Mouse (Mus musculus) urinary bladder, postnatal 4 days (tissue): ENCODE measurements at regions not wholly inside any gene's neighbourhood (a gene's known extent, or its start where the extent isn't known, plus 50 kb on each side); places are given as distances from the start of the nearest gene placed in this dataset.

Experiments
- DNase-seq, 2 experiments: peaks; one replicate each; pipeline ENCODE4 v3.0.0; 2021 to 2022; ENCODE audit warnings: low spot score in 2 of 2

DNA sequence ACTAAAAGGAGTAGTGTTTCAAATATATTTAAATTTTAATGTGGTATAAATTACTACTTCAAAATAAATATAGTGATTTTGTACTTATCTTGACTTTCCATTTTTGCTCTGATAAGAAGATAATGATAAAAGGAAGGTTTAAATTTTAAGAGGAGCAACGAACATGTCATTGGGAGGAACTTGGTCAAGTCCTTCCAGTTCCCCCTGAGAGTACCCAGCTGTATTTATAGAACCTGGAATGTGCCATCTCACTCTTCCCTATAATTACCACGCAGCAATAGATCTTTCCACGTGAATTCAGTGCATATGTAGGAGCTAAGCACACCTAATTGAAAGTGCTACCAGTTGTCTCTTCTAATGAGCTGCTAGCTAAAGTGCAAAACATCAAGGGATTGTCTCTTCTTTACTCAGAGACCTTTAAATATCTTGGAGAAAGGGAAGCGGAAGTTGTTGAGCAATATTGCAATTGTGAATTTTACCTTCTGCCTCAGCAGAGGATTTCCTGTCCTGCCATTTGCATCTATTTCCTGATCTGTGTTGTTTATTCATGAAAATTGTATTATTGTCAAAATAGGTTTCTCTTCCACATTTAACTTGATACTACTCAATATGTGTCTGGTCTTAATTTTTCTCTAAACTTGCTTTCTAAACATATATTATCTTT lies 1243.0 kb upstream of the Zeb2 start:
- no peak for DNase-seq

DNA sequence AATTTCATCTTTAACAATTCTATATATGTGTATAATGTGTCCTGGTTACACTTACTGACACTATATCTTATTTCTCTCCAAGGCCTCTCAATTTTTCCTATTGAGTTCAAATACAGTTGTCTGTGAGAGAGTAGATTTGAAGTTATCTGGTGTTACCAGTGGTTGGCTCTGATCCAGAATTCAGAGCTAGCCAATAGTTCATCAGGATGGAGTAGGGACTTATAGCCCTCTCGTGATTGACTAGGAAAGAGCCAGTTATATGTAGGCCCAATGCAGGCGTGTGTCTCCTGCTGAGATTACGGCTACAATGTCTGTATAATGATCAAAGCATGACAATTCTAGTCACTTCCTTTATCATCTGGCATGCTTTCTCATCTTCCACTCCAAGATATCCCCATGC lies 1241.0 kb upstream of the Zeb2 start:
- DNase-seq, result no peak

DNA sequence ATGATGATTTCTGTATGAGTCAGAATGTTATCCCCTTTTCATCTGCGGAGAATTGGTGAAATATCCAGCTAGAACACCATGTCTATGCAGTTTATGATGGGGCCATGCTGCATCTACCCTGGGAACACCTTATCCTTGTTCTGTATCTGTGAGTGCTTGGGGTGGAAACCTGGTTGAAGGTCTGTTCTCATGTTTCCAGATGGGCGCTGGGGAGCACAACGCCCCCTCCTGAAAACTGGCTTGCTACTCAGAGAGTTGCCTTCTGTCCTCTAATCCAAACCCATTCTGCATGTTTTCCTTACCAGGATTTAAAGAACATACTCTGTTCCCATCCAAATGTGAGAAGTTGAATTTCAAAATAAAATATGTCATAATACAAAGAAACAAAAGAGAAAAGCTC lies 1239.5 kb upstream of the Zeb2 start:
- no peak for DNase-seq

DNA sequence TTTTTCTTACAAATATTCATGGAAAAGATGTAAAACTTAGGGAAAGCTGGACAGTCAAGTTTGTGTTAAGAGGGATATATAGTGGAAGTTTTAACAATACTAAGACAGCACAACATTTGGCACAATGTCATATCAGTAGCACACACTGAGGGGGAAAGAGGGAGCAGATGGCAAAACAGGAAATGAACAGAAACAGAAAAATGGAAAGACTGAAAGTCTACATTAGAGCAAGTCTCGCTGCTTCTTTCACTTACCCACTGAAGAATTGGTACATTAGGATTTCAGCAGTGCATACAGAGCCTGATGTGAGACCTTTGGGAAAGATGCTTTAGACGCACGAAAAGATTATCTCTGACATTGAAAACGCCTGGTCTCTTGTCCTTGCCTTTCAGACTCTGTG lies 1223.5 kb upstream of the Zeb2 start:
- DNase-seq, result no peak

DNA sequence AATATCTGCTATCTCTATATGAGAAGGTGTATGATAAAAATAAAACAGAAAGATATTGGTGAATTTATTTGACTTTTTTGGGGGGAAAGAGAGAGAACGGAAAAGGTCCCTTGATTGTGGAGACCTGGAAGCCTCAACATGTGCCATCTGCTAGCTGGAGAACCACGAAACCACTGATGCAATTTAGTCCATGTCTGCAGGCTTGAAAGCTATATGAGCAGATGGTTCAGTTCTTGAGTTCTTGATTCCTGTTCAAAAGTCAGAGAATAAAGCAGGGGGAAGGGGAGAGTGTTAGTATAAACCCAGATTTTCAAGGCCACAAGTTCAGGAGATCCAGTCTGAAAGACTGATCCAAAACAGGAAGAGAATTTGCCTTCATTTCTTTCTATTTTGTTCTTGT lies 1199.5 kb upstream of the Zeb2 start:
- no peak for DNase-seq

DNA sequence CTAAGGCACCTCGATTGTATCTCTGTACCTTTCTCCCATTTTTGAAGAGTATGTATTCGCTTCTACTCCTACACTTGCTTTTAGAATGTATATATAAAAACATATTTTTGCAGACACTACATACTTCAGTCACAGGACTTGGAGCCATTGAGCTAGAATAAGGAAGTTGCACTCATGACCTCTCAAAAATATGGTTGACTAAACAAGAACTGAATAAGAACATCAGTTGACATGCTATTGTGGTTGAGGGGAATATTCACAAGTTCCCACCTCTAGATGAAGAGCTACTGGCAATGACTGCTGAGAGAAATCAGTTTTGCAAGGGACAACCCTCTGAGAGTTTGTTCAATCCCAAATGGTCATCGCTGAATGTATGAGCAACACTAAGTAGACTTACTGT lies 1198.0 kb upstream of the Zeb2 start:
- DNase-seq, result no peak

DNA sequence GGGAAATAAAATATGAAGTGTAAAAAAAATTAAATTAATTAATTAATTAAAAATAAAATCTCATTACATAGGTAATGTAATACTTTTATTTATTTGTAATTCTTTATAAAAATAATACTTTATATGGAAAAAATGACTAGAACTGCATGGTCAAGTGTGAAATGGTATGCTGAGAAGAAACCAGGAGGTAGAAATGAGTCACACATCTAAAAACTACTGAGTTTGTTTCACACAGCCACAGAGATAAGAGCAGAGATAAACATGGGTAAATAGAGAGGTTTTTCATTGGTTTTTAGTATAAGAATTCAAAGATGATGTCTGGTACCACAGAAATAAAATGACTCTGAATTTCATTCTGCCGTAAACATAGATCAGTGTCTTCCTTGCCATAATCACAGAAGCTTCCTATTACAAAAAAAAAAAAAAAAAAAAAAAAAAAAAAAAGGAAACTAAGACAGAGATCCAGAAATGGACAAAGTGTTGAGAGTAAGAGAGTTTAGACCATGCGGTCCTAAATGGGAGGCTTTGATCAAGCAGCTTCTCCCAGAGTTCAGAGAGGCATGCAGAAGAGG lies 1190.5 kb upstream of the Zeb2 start:
- no peak for DNase-seq

DNA sequence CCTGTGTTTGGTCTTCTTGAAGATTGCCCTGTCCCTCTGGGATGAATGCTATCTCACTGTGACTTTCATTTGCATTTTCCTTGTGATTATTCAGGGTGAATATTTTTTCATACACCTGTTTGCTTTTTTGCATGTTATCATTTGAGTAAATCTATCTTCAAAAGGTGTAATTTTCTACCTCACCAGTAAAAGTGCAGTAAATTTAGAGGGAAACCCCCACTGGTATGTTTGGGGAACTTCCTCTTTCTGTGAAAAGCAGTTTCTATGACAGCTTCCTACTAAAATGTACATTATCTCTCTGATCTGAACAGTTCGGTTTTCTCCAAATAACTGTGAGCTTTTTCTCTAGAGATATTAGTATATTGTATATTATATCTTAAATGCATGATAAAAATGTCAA lies 1185.4 kb upstream of the Zeb2 start:
- DNase-seq, result no peak

DNA sequence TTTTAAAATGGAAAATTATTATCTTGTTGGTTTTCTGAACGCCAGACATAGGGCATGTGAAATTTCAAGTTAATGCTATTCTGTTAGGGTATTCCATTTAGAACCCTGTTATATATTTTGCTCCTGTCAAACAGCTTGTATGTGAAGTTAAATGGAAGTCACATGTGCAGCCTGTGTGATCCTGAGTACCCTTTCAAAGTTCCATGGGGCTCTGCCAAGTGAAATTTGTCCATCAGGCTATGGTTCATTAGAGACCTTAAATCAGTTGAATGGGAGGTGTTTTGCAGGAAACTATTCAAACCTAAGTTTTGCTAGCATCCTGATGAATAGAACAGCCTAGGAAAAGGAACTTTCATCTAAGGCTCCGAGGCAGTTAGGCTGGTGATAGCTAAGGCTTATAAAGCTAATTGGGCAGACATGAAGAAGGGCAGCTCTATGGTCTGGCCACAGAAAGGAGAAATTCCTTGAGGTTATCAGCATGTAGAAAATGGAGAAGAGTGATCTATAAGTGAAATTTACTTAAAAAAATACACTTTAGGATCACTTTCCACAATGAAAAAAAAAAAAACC lies 1180.2 kb upstream of the Zeb2 start:
- DNase-seq, result no peak

DNA sequence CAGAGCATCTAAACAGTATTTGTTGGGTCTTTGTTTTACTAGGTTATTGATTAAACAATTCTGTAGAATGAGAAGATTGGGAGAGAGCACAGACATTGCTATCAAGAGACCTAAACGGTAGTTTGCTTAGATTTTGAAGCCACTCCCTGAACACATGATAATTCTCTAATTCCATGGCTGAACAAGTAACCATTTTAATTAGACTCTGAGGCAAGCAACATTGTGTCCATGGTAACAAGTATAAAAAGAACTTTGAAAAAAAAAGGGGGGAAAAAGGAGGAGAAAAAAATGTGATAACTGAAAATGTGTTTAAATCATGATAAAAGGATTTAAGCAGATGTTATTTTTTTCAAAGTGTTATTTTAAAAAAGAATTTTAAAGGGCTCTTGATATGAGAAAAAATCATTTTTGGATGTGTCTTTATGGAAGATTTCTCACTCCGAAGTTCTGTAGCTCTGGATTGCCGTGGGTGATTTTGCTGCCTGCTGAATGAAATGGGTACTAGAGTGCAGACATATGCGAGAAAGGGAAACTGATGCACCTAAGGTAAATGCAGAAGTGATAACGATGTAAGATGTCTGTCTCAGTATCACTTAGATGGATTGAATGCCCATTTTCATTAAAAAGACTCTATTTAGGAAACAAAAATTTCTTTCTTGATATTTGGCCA lies 1166.9 kb upstream of the Zeb2 start:
- no peak for DNase-seq

DNA sequence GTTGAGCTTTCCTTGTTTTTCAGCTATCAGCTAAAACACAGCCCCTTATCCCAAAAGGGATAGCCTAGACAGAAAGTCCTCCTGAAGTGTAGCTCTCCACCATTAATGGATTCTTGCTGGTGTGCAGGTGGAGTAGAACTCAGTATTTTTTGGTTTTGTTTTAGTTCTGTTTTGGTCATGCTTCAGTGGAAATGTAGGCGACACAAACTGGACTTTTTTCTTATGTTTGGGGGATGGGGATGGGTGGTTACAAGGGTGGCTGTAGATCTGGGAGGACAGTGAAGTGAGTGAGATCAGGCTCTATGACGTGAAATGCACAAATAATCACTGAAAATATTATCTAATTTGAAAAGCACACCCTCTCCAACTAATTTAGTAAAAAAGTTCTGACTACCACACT lies 1163.6 kb upstream of the Zeb2 start:
- no peak for DNase-seq

DNA sequence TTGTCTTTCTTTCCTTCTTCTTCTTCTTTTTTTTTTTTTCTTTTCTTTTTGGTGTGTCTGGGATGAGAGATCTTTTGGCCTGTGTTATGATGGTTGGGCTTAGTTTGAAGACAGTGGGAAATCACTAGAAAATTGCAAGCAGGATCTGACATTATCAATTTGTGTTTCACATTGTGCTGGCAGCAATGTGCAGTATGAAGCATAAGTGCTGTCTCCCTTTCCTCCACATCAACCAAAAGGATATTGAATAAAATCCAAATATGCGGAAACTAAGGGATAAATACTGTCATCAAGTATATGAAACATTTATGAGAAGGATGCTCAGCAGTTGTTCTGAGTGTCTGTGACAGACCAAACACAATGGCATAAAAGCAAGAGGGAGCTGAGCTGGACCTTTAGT lies 1144.4 kb upstream of the Zeb2 start:
- DNase-seq, result no peak

DNA sequence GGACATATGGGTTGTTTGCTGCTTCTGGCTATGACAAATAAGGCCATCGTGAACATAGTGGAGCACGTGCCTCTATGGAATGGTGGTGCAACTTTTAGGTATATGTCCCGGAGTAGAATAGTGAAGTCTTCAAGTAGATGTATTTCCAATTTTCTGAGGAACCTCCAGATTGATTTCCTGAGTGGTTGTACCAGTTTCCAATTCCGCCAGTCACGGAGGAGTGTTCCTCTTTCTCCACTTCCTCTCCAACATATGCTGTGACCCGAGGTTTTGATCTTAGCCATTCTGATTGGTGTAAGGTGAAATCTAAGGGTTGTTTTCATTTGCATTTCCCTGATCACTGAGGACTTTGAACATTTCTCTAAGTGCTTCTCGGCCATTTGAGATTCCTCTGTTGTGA lies 1134.4 kb upstream of the Zeb2 start:
- DNase-seq, result no peak

DNA sequence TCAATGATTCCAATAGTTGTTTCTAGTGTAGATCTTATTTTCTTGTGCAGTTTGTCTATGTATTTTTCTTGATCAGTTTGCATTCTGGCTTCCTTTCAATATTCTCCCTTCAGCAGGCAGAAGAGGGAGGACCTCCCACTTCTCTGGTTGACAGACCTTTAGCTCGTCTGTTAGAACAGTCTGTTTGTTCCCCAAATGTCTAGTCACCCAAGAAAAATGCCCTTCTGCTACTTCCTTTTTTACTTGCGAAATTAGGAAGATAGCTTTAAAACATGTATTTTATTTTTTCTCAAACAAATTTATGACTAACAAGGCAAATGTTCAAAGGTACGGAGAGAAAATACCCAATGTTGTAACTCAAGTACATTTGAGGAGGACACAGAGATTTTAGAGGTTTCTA lies 1128.5 kb upstream of the Zeb2 start:
- DNase-seq, result no peak

DNA sequence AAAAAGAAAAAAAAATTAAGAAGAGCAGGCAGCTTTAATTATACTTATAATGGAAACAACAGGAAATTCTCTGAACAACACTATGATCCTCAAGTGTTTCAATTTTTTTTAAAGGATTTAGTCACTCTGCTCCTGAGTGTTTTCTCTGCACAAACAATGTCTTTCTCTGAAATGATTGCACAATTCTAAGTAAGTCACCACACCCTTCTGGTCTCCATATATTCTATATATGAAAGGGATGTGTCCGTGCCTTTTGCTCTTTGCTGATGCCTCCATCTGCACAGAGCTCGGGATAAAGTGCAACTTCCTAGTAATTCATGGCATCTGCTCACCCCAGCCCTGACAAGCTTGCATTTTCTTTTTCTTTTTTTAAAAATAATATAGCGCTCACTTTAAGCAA lies 1127.5 kb upstream of the Zeb2 start:
- no peak for DNase-seq

DNA sequence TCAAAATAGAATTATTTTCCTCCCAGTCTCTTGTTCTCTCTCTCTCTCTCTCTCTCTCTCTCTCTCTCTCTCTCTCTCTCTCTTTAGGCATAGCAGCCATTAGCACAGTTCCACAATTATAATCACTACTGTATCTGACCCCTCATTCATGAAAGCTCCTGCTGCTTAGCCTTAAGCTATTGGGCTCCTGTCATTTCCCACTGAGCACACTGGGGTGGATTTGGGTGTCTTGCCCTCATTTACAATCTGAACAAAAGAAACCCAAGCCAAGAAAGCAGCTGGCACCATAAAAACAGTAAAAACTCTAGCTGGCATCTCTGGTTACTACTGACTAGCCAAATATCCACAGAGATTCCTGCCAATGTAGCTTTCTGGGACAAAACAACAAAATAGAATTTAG lies 1125.6 kb upstream of the Zeb2 start:
- no peak for DNase-seq

DNA sequence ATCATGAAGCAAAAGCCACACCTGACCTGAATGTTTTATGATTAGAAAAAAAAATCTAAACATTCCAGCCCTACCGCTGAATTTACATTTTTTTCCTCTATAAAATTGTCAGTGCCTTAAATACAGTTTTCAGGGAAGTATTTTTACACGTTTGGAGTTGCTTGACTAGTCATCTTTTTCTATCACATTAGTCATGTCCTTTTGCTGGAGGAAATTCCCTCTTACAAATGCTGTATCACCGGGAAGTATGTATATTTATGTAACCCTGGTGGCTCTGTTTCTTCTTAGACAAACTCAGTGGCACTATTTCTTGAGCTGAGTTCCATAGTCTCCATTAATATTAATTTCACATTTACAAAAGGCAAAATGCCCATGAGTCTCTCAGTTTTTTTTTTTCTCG lies 1122.7 kb upstream of the Zeb2 start:
- no peak for DNase-seq

DNA sequence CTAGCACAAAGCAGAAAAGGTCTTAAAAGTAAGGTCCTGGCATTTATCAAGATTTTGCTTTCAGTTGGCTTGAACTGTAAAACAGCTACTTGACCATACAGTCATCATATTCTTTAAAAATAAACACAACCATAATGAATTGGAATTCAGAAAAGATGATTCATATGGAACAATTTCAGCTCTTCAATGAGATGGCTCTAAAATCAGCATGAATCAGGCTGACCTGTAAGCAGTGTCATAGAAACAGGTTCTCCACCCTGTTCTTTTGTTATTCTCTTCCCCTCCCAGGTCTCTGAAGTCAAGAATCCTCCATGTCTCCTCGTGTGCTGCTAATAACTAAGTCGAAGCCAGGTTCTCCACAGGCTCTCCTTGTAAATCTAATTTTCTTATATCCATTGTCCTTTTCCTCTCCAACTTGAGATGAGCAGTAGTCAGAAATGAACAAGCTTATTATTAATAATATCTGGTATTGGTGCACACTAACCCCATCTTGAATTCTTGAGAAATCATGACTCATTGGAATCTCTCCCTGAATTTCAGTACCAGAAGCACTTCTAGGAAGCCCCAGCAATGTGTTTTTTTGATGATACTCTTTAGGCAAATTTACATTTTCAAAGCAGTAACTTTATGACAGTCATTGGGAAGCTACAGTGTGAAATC lies 1113.7 kb upstream of the Zeb2 start:
- DNase-seq, result no peak

DNA sequence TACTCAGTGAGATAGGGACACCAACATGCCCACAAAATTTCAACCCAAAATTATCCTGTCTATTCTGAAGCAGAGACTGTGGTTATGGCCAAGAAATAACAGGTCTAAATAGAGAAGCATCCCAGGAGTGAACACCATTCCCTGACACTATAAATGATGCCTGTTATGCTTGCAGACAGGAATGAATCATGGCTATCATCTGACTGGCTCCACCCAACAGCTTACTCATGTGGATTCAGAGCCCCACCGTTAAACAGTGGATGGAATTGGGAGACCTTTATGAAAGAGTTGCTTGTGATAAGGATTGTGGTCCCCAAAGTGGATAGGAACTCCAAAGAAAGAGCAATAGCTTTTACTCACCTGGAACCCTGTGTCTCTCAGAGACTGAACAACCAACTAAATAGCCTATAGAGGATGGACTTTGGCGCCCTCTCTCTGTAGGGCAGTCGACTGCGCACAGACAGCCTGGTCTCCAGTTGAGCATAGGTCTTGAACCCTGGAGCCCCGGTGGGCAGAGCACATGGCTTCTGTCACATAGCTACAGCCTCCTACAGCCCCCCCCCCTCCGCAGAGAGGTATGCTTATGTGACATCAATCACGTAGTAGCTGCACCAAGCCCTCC lies 1101.3 kb upstream of the Zeb2 start:
- DNase-seq, result no peak

DNA sequence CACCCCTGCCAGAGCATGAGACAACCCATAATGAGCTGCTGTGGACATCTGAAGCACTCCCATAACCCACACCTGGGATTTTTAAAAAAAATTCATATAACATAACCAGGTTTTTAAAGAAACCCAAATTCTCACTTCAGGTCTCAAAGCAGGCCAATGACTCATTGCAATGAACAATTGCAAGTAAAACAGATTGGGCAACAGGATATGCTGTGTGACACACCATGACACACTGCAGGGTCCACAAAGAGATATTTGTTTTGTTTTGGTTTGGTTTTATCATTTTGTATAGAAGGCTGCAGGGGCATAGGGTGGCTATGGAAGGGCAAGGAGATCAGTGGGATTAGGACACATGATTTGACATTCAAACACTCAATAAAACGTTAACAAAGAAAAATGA lies 1082.1 kb upstream of the Zeb2 start:
- DNase-seq, result no peak

DNA sequence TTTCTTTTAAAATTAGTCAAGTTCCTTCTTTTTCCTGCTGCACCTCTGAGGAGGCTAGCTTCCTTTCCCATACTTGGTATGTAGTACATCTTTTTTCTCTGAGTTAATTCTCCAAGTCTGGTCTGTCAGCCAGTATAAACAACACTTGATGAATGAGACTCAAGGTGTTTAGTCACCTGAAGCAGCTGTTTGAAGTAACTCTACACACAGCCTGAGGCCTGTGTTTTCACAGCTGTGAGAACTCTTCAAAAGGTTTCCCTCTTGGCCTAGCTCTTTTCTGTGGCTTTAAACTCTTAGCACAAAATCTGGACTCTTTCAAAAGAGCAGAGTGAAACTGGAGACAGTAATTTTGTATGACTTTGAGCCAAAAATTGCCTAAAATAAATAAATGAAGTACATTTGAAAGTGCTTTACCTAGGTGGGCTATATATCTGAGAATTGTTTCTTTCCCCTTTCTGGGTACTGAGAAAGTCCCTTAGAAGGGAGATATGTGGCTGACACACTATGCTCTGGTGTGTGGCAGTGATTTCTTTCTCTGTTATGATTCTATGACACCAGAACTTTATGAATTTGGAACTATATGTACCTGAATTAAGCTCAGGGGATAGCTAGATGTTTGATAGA lies 1070.2 kb upstream of the Zeb2 start:
- no peak for DNase-seq

DNA sequence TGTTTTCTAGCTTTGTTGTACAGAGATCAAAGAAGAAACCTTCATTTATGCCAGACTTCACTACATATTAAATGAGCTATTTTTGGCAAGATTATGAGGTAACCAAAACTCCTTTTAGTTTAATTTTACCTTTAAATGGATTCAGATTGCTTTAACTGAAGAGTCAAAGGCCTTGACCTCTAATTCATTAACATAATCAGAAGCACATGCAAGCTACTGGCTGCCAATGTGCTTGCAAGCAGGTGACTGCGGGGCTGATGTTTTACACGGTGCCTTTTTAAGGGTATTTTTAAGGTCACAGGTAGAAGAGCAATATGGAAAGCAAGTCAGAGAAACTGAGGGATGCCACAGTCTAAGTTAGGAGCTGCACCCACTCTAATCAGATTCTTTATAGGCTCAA lies 1066.0 kb upstream of the Zeb2 start:
- no peak for DNase-seq
